Mouse (Mus musculus): ENCODE measurements around the gene Snx10.
"Not testable (repeated sequence)": the region's sequence is repeated elsewhere in the genome, so short reads cannot be mapped to it uniquely, and the experiment has no call there.

The Snx10 gene

GRCm38 (mm10) chr6:51523807-51524320, at the start of gene Snx10:
Snx10 (plus strand) TSS chr6:51523901.
- DNase-seq (ENCODE audit: low spot score), result peak; percentile 48

- no peak for DNase-seq (ENCODE audit: low spot score)
Measured at GRCm38 (mm10) chr6:51479136-51479731, 44.5 kb upstream of the Snx10 start.

GRCm38 (mm10) chr6:51481548-51481947, 42.2 kb upstream of the Snx10 start:
- DNase-seq (ENCODE audit: low spot score), result no peak

GRCm38 (mm10) chr6:51483861-51484260, 39.8 kb upstream of the Snx10 start:
- DNase-seq (ENCODE audit: low spot score), result no peak

GRCm38 (mm10) chr6:51484556-51484955, 39.1 kb upstream of the Snx10 start:
- not testable (repeated sequence) for DNase-seq (ENCODE audit: low spot score)

GRCm38 (mm10) chr6:51485646-51486045, 38.1 kb upstream of the Snx10 start:
- DNase-seq (ENCODE audit: low spot score), result no peak

GRCm38 (mm10) chr6:51486076-51486710, 37.5 kb upstream of the Snx10 start:
- no peak for DNase-seq (ENCODE audit: low spot score)

GRCm38 (mm10) chr6:51486731-51487130, 37.0 kb upstream of the Snx10 start:
- DNase-seq (ENCODE audit: low spot score), result no peak

GRCm38 (mm10) chr6:51489787-51490186, 33.9 kb upstream of the Snx10 start:
- DNase-seq (ENCODE audit: low spot score), result no peak

- no peak for DNase-seq (ENCODE audit: low spot score)
Measured at GRCm38 (mm10) chr6:51497321-51498111, 26.2 kb upstream of the Snx10 start.

GRCm38 (mm10) chr6:51505671-51506070, 18.0 kb upstream of the Snx10 start:
- DNase-seq (ENCODE audit: low spot score), result no peak

GRCm38 (mm10) chr6:51507556-51507955, 16.1 kb upstream of the Snx10 start:
- no peak for DNase-seq (ENCODE audit: low spot score)

GRCm38 (mm10) chr6:51508750-51509648, 14.7 kb upstream of the Snx10 start:
- DNase-seq (ENCODE audit: low spot score), result peak; percentile 58

GRCm38 (mm10) chr6:51510094-51510493, 13.6 kb upstream of the Snx10 start:
- peak; percentile 54 for DNase-seq (ENCODE audit: low spot score)

- DNase-seq (ENCODE audit: low spot score), result no peak
Measured at GRCm38 (mm10) chr6:51510946-51511345, 12.8 kb upstream of the Snx10 start.

- DNase-seq (ENCODE audit: low spot score), result no peak
Measured at GRCm38 (mm10) chr6:51513745-51514144, 10.0 kb upstream of the Snx10 start.

- DNase-seq (ENCODE audit: low spot score), result no peak
Measured at GRCm38 (mm10) chr6:51514860-51515259, 8.8 kb upstream of the Snx10 start.

GRCm38 (mm10) chr6:51523310-51523709, 391 bp upstream of the Snx10 start:
- DNase-seq (ENCODE audit: low spot score), result no peak

GRCm38 (mm10) chr6:51524321-51524931, 725 bp downstream of the Snx10 start:
- no peak for DNase-seq (ENCODE audit: low spot score)

- DNase-seq (ENCODE audit: low spot score), result no peak
Measured at GRCm38 (mm10) chr6:51525001-51525400, 1.3 kb downstream of the Snx10 start.

GRCm38 (mm10) chr6:51529457-51529856, 5.8 kb downstream of the Snx10 start:
- no peak for DNase-seq (ENCODE audit: low spot score)
